Mouse (Mus musculus) lung, postnatal 0 days (tissue): Measurements from ENCODE around the gene Cilp. TPM values are rescaled to one million over a fixed set of nuclear protein-coding genes. Genes with fewer than 3 reads are reported as not detected.

Experiments used
- ATAC-seq: fragments of 200-750 bp; cut with Nextera tagmentation; 2 replicates; pipeline ENCODE4 v1.8.0; 2017; ENCODE audit warnings: moderate library complexity
- DNase-seq: peaks from one replicate; pipeline ENCODE4 v3.0.0-alpha.2; 2016; ENCODE audit warnings: low spot score
- H3K27ac ChIP-seq: fragments of 300-500 bp; sonication (generic); 2 replicates; pipeline ENCODE4 v1.5.1; 2014; ENCODE audit warnings: antibody characterized with exemption, mild to moderate bottlenecking, low read length, mixed read lengths
- H3K27me3 ChIP-seq: fragments of 300-500 bp; sonication (generic); replicated peaks from 2 replicates; pipeline ENCODE4 v1.6.1; 2014; ENCODE audit warnings: low read length, mixed read lengths; ENCODE audit not compliant: insufficient read depth
- H3K36me3 ChIP-seq: fragments of 300-500 bp; sonication (generic); 2 replicates; pipeline ENCODE4 v1.6.1; 2014; ENCODE audit warnings: low read length, mixed read lengths; ENCODE audit not compliant: insufficient read depth
- H3K4me1 ChIP-seq: fragments of 300-500 bp; sonication (generic); 2 replicates; pipeline ENCODE4 v1.6.1; 2014; ENCODE audit warnings: antibody characterized with exemption, low read depth, low read length, mixed read lengths; ENCODE audit not compliant: insufficient read depth
- H3K4me2 ChIP-seq: fragments of 300-500 bp; sonication (generic); replicated peaks from 2 replicates; pipeline ENCODE4 v1.6.1; 2014; ENCODE audit warnings: low read depth, mild to moderate bottlenecking, low read length, moderate library complexity, mixed read lengths
- H3K4me3 ChIP-seq: fragments of 300-500 bp; sonication (generic); 2 replicates; pipeline ENCODE4 v1.5.1; 2014; ENCODE audit warnings: low read depth, low read length
- H3K9ac ChIP-seq: fragments of 300-500 bp; sonication (generic); replicated peaks from 2 replicates; pipeline ENCODE4 v1.6.1; 2014; ENCODE audit warnings: low read depth, mild to moderate bottlenecking
- H3K9me3 ChIP-seq: fragments of 300-500 bp; sonication (generic); 2 replicates; pipeline ENCODE4 v1.6.1; 2016; ENCODE audit warnings: low read length, mixed read lengths
- CTCF ChIP-seq: IDR thresholded peaks from 2 replicates; pipeline ENCODE4 v1.5.1; 2016; ENCODE audit warnings: antibody characterized with exemption, mild to moderate bottlenecking
- EP300 ChIP-seq: IDR thresholded peaks from 2 replicates; pipeline ENCODE4 v1.6.1; 2016; ENCODE audit warnings: antibody characterized with exemption, mild to moderate bottlenecking, control low read depth
- WGBS: fragments of 180-500 bp; shearing (Covaris S2); extraction: QIAGEN DNeasy Blood & Tissue Kit; methylation state at CpG from one replicate; pipeline ENCODE4 v1.1.7; 2014; 5-methylcytosine and 5-hydroxymethylcytosine counted together
- polyA plus RNA-seq: library from polyadenylated mRNA; unstranded; fragments of >200 nt; fragmentation: Nextera tagmentation; extraction: Ambion mirVana; gene quantifications from 2 replicates; pipeline ENCODE4 v1.2.1, GENCODE M21; 2015

Gene Cilp
- polyA plus RNA-seq, 1 experiment from 2014 or later = 0.13 TPM

DNA sequence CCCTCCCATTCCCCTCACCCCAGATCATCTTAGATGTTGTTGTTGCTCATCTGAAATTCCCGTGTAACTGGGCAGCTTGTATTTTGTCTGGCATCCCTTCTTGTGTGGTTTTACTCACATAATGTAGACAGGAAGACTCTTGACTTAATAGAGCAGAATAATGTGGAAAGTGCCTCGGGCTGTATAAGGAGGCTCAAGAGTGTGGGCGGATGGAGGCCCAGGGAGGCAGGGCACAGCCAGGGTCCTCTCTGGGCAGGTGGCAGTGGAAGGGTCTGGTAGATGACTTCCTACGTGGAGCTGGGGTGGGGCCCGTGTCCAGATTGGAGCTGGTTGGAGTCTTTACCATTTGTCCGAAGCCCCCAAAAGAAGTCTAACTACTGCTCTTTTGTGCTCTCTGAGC is 41.1 kb upstream of the Cilp start:
- whole genome bisulfite sequencing = 74% methylated on average over 6 of the region's 6 CpGs
- Histone ChIP-seq H3K27ac (no peak overlapping the region), H3K27me3 (no peaks in the 10 kb centered on the region), H3K4me2 (no peak overlapping the region), H3K4me1 (no peaks in the 10 kb centered on the region), H3K36me3 (no peaks in the 10 kb centered on the region), H3K4me3 (no peak overlapping the region), H3K9ac (no peak overlapping the region), H3K9me3 (no peaks in the 10 kb centered on the region)
- DNase-seq = no peak
- ATAC-seq = no peak
- TF ChIP-seq CTCF (no peak), EP300 (no peak)

DNA sequence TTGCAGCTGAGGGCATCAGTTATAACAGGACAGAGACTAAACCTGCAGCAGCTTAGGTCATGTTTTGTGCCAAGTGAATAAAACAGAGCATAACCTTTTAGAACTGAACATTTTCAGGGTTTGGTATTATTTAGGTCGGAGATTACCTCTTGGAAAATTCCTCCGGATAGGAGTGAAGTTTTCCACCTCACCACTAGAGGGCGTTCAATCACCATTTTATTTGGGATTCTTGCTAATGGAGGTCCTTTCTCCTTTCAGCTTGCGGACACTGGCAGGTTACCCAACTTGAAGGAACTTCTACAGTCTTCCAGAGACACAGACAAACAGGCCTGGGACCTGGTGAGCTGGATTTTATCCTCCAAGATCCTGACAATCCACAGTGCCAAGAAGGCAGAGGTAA is 39.2 kb upstream of the Cilp start:
- H3K9ac ChIP-seq = no peak overlapping the region
- no peaks in the 10 kb centered on the region for H3K4me1 ChIP-seq
- DNase-seq (peak; percentile 53), ATAC-seq (no peak)
- H3K4me3 ChIP-seq = no peak overlapping the region
- 28% methylated on average over 4 of the region's 4 CpGs for WGBS
- no peak overlapping the region for H3K4me2 ChIP-seq
- H3K9me3 ChIP-seq = no peaks in the 10 kb centered on the region
- H3K27ac ChIP-seq = no peak overlapping the region
- H3K36me3 ChIP-seq = no peaks in the 10 kb centered on the region
- no peaks in the 10 kb centered on the region for H3K27me3 ChIP-seq
- TF ChIP-seq CTCF (peak; percentile 71), EP300 (no peak)

DNA sequence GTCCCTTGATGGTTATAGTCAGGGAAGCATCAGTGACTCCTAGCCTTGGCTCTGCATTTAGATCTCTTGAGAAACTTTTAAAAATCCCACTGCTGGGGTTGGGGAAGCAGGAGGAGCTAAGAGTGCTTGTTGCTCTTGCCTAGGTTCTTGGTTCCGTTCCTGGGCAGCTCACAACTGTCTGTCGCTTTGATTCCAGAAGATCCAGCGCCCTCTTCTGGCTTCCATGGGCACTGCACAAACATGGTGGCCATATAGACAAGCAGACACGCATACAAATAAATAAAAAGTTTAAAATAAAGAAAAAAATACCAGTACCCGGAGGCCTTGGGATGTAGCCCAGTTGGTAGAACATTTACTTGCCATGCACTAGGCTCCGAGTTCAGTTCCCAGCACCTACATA is 34.7 kb upstream of the Cilp start:
- no peak for ATAC-seq
- H3K27ac ChIP-seq = no peak overlapping the region
- no peak overlapping the region for H3K4me3 ChIP-seq
- no peaks in the 10 kb centered on the region for H3K27me3 ChIP-seq
- no peaks in the 10 kb centered on the region for H3K4me1 ChIP-seq
- TF ChIP-seq CTCF (peak; percentile 39), EP300 (no peak)
- H3K4me2 ChIP-seq = no peak overlapping the region
- WGBS = 71% methylated on average over 6 of the region's 6 CpGs
- no peaks in the 10 kb centered on the region for H3K36me3 ChIP-seq
- H3K9me3 ChIP-seq = no peaks in the 10 kb centered on the region
- H3K9ac ChIP-seq = no peak overlapping the region
- DNase-seq = no peak

DNA sequence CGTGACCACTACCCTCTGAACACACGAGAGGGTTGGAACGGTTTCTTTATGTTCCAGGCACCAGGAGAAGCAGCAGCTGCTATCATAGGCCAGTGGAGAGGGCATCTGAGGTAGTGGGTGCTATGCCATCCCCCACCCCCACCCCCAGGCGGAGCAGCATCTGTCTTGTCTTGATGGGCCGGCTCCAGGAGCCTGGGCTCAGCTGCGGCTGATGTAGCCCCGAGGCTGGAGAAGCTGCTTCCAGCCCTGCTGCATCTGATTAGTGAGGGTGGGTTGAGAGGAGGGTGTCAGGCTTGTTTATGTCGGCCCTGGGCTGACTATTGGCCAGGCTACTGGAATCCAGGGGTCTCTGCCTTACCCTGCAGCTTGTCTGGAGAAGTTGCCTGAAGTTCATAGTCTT is 33.7 kb upstream of the Cilp start:
- no peak overlapping the region for H3K9ac ChIP-seq
- no peaks in the 10 kb centered on the region for H3K27me3 ChIP-seq
- no peak overlapping the region for H3K4me3 ChIP-seq
- DNase-seq (no peak), ATAC-seq (no peak)
- TF ChIP-seq EP300 (no peak), CTCF (no peak)
- no peaks in the 10 kb centered on the region for H3K4me1 ChIP-seq
- H3K4me2 ChIP-seq = no peak overlapping the region
- no peak overlapping the region for H3K27ac ChIP-seq
- H3K9me3 ChIP-seq = no peaks in the 10 kb centered on the region
- no peaks in the 10 kb centered on the region for H3K36me3 ChIP-seq
- 74% methylated on average over 8 of the region's 8 CpGs for WGBS

DNA sequence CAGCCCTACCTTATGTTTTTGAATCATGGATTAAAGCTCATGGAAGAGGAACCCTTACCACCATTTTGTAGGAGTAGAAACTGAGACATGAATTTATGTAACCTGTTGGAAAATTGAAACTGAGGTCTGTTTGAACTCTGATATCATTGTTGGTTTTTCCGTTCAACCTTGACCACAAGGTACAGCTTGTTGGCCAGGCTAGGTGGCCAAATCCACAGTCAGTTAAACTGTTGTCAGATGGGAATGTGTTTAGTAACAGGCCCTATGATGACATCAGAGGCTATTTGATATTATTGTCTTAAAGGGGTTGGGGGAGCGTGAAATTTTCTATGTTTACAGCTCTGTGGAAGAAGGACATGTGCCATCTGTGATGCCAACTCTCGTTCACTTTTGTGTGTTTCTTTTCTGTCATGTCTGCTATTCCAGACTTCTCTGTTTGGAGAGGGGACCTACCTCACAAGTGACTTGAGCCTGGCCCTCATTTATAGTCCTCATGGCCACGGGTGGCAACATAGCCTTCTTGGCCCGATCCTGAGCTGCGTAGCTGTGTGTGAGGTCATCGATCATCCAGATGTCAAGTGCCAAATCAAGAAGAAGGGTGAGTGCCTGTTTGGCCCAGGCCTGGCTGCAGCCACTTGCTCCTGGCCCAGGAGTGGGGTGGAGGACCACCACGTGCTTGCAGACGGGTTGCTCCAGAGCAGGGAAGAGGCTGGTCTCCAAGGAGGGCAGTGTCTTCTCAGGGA is 31.6 kb upstream of the Cilp start:
- H3K9me3 ChIP-seq = no peaks in the 10 kb centered on the region
- 81% methylated on average over 9 of the region's 9 CpGs for WGBS
- no peaks in the 10 kb centered on the region for H3K36me3 ChIP-seq
- DNase-seq = no peak
- no peak for ATAC-seq
- H3K9ac ChIP-seq = no peak overlapping the region
- H3K27me3 ChIP-seq = no peaks in the 10 kb centered on the region
- TF ChIP-seq EP300 (peak; percentile 29; the same call in 1 of the 2 replicates), CTCF (no peak)
- H3K4me2 ChIP-seq = no peak overlapping the region
- no peaks in the 10 kb centered on the region for H3K4me1 ChIP-seq
- no peak overlapping the region for H3K27ac ChIP-seq
- H3K4me3 ChIP-seq = no peak overlapping the region

DNA sequence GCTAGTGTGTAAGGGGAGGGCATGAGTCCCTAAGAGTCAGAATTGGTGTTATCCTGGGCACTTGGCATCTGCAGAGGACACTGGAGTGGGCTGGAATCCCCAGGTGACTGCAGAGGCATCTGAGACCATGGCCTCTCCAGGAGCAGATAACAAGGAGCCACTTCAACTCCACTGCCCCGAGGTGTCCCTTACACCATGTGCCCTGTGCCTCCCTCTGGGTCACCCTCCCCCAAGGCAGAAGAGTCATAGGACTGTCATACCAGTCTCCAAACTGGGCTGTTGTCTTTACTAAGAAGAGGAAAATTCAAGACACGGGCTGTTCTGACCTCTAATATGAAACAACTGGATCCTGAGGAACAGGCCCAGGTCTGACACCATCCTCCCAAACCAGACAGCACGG is 30.2 kb upstream of the Cilp start:
- H3K4me3 ChIP-seq = no peak overlapping the region
- 79% methylated on average over 3 of the region's 3 CpGs for WGBS
- DNase-seq (no peak), ATAC-seq (no peak)
- no peak overlapping the region for H3K27ac ChIP-seq
- no peak overlapping the region for H3K4me2 ChIP-seq
- H3K9ac ChIP-seq = no peak overlapping the region
- H3K36me3 ChIP-seq = no peaks in the 10 kb centered on the region
- no peaks in the 10 kb centered on the region for H3K9me3 ChIP-seq
- H3K4me1 ChIP-seq = no peaks in the 10 kb centered on the region
- H3K27me3 ChIP-seq = no peaks in the 10 kb centered on the region
- no peak for TF ChIP-seq CTCF
- TF ChIP-seq EP300 = no peak

DNA sequence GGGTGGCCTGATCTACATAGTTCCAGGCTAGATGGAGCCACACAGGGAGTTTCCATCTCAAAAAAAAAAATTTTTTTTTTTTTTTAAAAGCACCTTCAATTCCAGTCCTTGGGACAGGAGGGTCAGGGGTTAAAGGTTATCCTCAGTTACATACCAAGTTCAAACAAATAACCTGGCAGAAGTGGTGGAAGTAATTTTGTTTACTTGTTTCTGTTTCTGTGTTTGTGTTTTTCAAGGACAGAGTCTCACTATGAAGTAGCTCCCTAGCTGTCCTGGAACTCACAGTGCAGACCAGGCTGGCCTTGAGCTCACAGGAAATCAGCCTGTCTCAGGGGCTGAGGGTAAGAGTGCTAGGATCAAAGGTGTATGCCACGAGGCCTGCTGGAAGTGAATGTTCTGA is 29.4 kb upstream of the Cilp start:
- no peak overlapping the region for H3K4me2 ChIP-seq
- no peaks in the 10 kb centered on the region for H3K4me1 ChIP-seq
- no peak overlapping the region for H3K4me3 ChIP-seq
- TF ChIP-seq EP300 (no peak), CTCF (no peak)
- ATAC-seq (no peak), DNase-seq (no peak)
- no peak overlapping the region for H3K27ac ChIP-seq
- WGBS = 45% methylated on average over 1 of the region's 1 CpGs
- no peaks in the 10 kb centered on the region for H3K36me3 ChIP-seq
- H3K9me3 ChIP-seq = no peaks in the 10 kb centered on the region
- H3K27me3 ChIP-seq = no peaks in the 10 kb centered on the region
- H3K9ac ChIP-seq = no peak overlapping the region
